Mouse (Mus musculus): ENCODE data around the gene Chmp1a. TPM values are rescaled to one million over a fixed set of nuclear protein-coding genes. Genes with fewer than 3 reads are reported as not detected.
"Not testable (repeated sequence)": the region's sequence is repeated elsewhere in the genome, so short reads cannot be mapped to it uniquely, and the experiment has no call there.

Chmp1a gene
- polyA plus RNA-seq, 1 experiment from 2014 or later: 95.1 TPM

DNA sequence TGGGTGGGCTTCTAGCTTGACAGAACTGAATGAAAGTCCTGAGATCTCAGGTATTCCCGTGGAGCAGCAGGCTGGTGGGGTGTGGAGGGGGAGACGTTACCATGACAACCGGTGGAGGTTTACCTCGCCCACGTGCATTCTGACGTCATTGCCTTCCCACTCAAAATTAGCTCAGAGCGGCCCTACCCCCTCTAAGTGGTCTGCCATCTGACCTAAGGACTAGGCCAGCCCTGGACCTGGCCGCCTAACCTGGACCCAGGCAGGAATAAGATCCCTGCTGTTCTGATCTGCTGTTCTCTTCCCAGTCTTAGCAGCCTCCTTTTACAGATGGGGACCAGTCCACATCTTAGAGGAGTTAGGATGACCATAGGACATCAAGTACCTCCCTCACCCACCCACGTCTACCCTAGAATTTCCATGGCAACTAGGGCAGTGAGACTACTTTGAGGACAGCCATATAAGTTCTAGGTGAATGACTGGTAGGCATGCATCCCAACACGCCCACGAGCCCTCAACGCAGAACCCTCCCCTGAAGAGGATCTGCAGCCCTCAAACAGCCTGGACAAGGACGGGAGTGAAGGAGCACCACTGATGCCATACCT, 22.5 kb upstream of the Chmp1a start:
- DNase-seq (ENCODE audit: low spot score) (no peak), ATAC-seq (ENCODE audit: insufficient number of reproducible peaks, low FRiP score, low TSS enrichment, low read depth) (no peak)
- H3K4me1 ChIP-seq (ENCODE audit: control insufficient read depth, insufficient read depth, low read length): peaks cover 7% of the 10 kb centered on the region; the same call in 1 of the 2 replicates
- H3K36me3 ChIP-seq (ENCODE audit: control insufficient read depth, insufficient read depth, low read length): no peaks in the 10 kb centered on the region
- peak overlapping the region; percentile 42 for H3K4me3 ChIP-seq (ENCODE audit: low read depth, low read length)
- peaks cover 22% of the 10 kb centered on the region for H3K27me3 ChIP-seq (ENCODE audit: control insufficient read depth, insufficient read depth, low read length)
- 37% methylated on average over 13 of the region's 13 CpGs for WGBS
- peak overlapping the region; percentile 24; the same call in 1 of the 2 replicates for H3K9ac ChIP-seq (ENCODE audit: low read length)
- H3K9me3 ChIP-seq (ENCODE audit: control insufficient read depth, low read length): no peaks in the 10 kb centered on the region
- no peak overlapping the region for H3K27ac ChIP-seq (replicated peaks; ENCODE audit: low read depth, low read length)
- H3K4me2 ChIP-seq (ENCODE audit: low read depth, severe bottlenecking): peak overlapping the region; percentile 80

DNA sequence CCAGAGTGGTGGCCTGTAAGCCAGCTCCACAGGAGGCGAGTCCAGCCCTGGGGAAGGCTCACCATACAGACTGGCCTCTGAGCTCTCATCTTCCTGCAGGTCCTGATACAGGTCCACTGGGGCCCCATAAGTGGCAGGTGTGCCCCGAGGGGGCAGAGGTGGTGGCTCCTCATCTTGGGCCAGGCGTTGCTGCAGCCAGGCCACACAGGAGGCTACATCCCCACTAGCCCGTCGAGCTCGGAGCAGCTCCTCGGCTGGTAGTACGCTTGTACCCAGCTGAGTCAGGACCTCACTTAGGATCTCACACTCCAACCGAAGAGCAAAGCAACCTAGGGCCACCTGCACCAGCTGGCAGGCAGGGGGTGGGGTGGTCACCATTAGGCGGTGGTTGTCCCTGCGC, 21.2 kb upstream of the Chmp1a start:
- no peak for DNase-seq (ENCODE audit: low spot score)
- H3K4me1 ChIP-seq (ENCODE audit: control insufficient read depth, insufficient read depth, low read length): peaks cover 7% of the 10 kb centered on the region; the same call in 1 of the 2 replicates
- no peak overlapping the region for H3K9ac ChIP-seq (ENCODE audit: low read length)
- H3K4me3 ChIP-seq (ENCODE audit: low read depth, low read length): no peak overlapping the region
- H3K27me3 ChIP-seq (ENCODE audit: control insufficient read depth, insufficient read depth, low read length): peaks cover 22% of the 10 kb centered on the region
- WGBS: 76% methylated on average over 11 of the region's 11 CpGs
- no peak overlapping the region for H3K4me2 ChIP-seq (ENCODE audit: low read depth, severe bottlenecking)
- ATAC-seq (ENCODE audit: insufficient number of reproducible peaks, low FRiP score, low TSS enrichment, low read depth): no peak
- H3K9me3 ChIP-seq (ENCODE audit: control insufficient read depth, low read length): no peaks in the 10 kb centered on the region
- no peak overlapping the region for H3K27ac ChIP-seq (replicated peaks; ENCODE audit: low read depth, low read length)
- no peaks in the 10 kb centered on the region for H3K36me3 ChIP-seq (ENCODE audit: control insufficient read depth, insufficient read depth, low read length)

DNA sequence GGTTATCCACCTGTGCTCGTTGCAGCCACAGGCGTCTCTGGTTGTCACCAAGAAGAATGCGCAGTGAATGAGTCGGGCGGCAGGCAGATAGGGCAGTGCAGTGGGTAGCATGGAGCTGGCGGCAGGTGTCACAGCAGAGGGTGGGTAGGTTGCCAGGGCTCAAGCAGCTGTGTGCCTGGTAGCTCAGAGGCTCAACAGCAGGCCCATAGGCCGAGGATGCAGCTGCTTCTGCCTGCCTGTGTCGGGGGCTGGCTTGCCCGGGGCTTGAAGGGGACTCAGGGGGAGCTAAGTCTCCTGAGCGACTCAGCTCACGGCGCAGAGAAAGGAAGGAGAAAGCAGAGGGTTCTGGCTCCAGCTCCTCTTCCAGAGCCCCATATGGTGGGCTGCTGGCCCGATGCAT, 20.7 kb upstream of the Chmp1a start:
- DNase-seq (ENCODE audit: low spot score) (no peak), ATAC-seq (ENCODE audit: insufficient number of reproducible peaks, low FRiP score, low TSS enrichment, low read depth) (no peak)
- Histone ChIP-seq H3K9me3 (ENCODE audit: control insufficient read depth, low read length) (no peaks in the 10 kb centered on the region), H3K4me3 (ENCODE audit: low read depth, low read length) (no peak overlapping the region), H3K4me1 (ENCODE audit: control insufficient read depth, insufficient read depth, low read length) (peaks cover 7% of the 10 kb centered on the region; the same call in 1 of the 2 replicates), H3K27me3 (ENCODE audit: control insufficient read depth, insufficient read depth, low read length) (peaks cover 22% of the 10 kb centered on the region), H3K4me2 (ENCODE audit: low read depth, severe bottlenecking) (no peak overlapping the region), H3K9ac (ENCODE audit: low read length) (no peak overlapping the region), H3K36me3 (ENCODE audit: control insufficient read depth, insufficient read depth, low read length) (0 out of 2 replicates have a peak, but pooled peaks cover 2% of the 10 kb centered on the region), H3K27ac (replicated peaks; ENCODE audit: low read depth, low read length) (no peak overlapping the region)
- WGBS: 63% methylated on average over 13 of the region's 13 CpGs

DNA sequence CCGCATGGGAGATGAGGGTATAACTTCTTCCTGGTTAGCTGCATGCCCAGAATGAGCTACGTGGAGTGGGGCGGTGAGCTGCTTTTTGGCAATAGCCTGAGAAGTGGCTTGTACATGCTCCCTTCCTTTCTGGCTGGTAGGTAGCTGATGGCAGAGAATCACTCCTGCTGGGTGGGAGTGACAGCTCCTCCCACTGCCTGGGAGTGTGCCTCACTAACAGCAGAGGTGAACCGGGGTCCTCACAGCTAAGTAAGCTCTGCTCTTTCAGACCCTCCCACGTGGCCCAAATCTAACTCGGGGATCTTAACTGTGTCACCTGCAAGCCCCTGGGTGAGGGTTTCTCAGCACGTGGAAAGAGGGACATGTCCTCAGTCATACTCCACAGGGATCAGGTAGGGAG, 20.0 kb upstream of the Chmp1a start:
- DNase-seq (ENCODE audit: low spot score) (no peak), ATAC-seq (ENCODE audit: insufficient number of reproducible peaks, low FRiP score, low TSS enrichment, low read depth) (no peak)
- Histone ChIP-seq H3K4me3 (ENCODE audit: low read depth, low read length) (no peak overlapping the region), H3K27ac (replicated peaks; ENCODE audit: low read depth, low read length) (no peak overlapping the region), H3K36me3 (ENCODE audit: control insufficient read depth, insufficient read depth, low read length) (0 out of 2 replicates have a peak, but pooled peaks cover 4% of the 10 kb centered on the region), H3K4me1 (ENCODE audit: control insufficient read depth, insufficient read depth, low read length) (peaks cover 7% of the 10 kb centered on the region; the same call in 1 of the 2 replicates), H3K9me3 (ENCODE audit: control insufficient read depth, low read length) (no peaks in the 10 kb centered on the region), H3K4me2 (ENCODE audit: low read depth, severe bottlenecking) (no peak overlapping the region), H3K27me3 (ENCODE audit: control insufficient read depth, insufficient read depth, low read length) (peaks cover 22% of the 10 kb centered on the region), H3K9ac (ENCODE audit: low read length) (no peak overlapping the region)
- 21% methylated on average over 7 of the region's 7 CpGs for WGBS

DNA sequence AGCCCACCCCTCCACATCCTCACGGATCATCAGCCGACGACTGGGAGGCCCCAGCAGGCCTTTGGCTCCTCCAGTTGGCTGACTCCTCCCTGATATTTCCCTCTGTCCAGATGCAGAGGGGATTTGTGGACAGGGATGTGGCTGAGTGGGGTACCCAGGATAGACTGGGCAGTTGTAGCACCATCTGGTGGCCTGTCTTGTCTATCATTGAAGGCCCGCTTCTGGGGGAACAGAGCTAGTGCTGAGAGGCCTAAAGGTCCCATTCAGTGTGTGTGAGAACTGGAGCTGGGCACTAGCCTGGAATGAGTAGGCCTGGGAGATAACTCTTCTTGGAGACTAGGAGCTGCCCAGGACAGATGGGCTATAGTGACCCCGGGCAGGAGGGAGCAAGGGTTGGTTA, 19.2 kb upstream of the Chmp1a start:
- Histone ChIP-seq H3K9me3 (ENCODE audit: control insufficient read depth, low read length) (no peaks in the 10 kb centered on the region), H3K27me3 (ENCODE audit: control insufficient read depth, insufficient read depth, low read length) (peaks cover 22% of the 10 kb centered on the region), H3K4me1 (ENCODE audit: control insufficient read depth, insufficient read depth, low read length) (peaks cover 7% of the 10 kb centered on the region; the same call in 1 of the 2 replicates), H3K36me3 (ENCODE audit: control insufficient read depth, insufficient read depth, low read length) (0 out of 2 replicates have a peak, but pooled peaks cover 4% of the 10 kb centered on the region), H3K4me2 (ENCODE audit: low read depth, severe bottlenecking) (no peak overlapping the region), H3K27ac (replicated peaks; ENCODE audit: low read depth, low read length) (no peak overlapping the region), H3K9ac (ENCODE audit: low read length) (no peak overlapping the region), H3K4me3 (ENCODE audit: low read depth, low read length) (no peak overlapping the region)
- ATAC-seq (ENCODE audit: insufficient number of reproducible peaks, low FRiP score, low TSS enrichment, low read depth): no peak
- DNase-seq (ENCODE audit: low spot score): no peak
- 59% methylated on average over 5 of the region's 5 CpGs for WGBS

DNA sequence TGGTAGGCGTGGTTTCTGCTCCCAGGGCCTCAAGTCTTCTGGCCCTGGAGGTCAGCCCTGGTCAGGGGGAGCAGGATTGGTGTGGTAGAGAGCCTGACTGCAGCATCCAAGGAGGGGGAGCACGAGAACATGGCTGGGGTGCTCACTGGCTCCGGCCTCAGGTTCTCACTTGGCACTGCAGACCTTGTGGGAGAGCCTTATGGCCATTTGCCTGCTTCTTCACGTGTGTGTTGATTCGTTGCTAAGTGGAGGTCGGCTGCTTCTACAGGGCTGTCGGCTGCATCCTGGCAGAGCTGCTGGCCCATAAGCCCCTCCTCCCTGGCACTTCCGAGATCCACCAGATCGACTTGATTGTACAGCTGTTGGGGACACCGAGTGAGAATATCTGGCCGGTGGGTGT, 17.8 kb upstream of the Chmp1a start:
- not testable (repeated sequence) for H3K4me3 ChIP-seq (ENCODE audit: low read depth, low read length); H3K27ac ChIP-seq (replicated peaks; ENCODE audit: low read depth, low read length); H3K4me1 ChIP-seq (ENCODE audit: control insufficient read depth, insufficient read depth, low read length); H3K4me2 ChIP-seq (ENCODE audit: low read depth, severe bottlenecking); DNase-seq (ENCODE audit: low spot score); ATAC-seq (ENCODE audit: insufficient number of reproducible peaks, low FRiP score, low TSS enrichment, low read depth); H3K9me3 ChIP-seq (ENCODE audit: control insufficient read depth, low read length); H3K9ac ChIP-seq (ENCODE audit: low read length); H3K36me3 ChIP-seq (ENCODE audit: control insufficient read depth, insufficient read depth, low read length)
- peaks cover 16% of the 10 kb centered on the region for H3K27me3 ChIP-seq (ENCODE audit: control insufficient read depth, insufficient read depth, low read length)
- 83% methylated on average over 9 of the region's 11 CpGs for WGBS

DNA sequence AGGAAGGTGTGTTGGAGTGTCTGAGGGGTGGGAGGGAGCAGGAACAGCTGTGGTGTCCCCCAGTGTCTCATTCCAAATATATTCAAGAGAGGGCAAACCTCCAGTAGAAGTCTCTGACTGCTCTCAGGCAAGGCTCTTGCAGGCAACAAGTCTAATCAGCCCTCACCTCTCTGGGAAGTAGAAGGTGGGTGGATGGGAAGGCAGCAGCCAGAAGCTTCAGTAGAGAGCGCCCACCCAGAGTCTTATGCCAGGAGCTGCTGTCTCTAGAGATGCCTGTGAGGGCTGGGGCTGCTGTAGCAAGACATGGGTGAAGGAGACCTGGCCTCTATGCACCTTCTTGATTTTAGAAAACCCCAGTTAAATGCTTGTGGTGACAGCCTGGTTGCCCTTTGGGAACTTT, 15.9 kb upstream of the Chmp1a start:
- no peak for ATAC-seq (ENCODE audit: insufficient number of reproducible peaks, low FRiP score, low TSS enrichment, low read depth)

DNA sequence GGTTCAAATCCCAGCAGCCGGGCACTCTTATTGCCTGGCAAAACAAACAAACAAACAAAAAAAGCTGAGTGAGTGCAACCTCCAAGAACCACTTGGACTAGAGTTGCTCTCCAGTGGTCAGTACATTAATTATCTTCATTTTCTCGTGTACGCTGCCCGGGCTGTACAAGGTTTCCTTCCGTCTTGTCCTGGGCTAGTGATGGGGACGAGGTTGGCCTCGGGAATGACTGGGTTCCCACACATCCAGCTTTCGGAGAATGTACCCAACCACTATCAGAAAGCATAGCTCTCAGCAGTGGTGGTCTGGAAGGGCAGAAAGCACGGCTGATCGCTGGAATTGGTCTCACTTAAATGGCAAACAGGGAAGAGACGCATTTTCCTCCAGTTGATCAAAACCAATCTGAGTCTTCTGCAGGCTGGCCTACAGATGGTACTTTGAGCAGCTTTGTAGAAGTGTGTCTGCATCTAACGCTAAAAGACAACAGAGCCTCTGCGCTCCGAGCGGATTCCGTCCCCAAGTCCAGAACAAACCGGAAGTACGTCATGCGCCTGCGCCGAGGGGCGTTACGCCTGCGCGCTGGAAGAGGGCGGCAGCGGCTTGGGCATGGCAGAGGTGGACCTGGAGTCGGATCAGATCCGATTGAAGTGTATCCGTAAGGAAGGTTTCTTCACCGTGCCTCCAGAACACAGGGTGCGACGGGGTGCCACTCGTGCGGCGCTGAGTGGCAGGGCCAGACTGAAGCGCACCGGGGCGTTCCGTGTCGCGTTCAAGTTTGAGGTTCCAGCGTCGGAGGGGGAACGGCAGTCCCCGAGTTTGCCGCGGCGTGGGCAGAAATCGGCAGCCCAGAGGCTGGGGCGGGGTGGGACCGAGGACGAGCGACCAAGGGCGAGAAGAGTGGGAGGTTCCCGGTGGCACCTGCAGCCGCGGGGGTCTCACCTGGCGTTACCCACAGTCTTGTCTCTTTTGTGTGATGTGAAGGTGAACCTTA, 12.0 kb upstream of the Chmp1a start, which contains the start of gene Cdk10:
Cdk10 (plus strand) TSS at position 565 of the 989 bp plus-strand sequence.
- ATAC-seq (ENCODE audit: insufficient number of reproducible peaks, low FRiP score, low TSS enrichment, low read depth): peak; percentile 79
- Histone ChIP-seq H3K27ac (replicated peaks; ENCODE audit: low read depth, low read length) (peak within 1 kb of the TSS; percentile 72), H3K4me1 (ENCODE audit: control insufficient read depth, insufficient read depth, low read length) (peaks cover 9% of the 10 kb centered on the region; the same call in 1 of the 2 replicates), H3K27me3 (ENCODE audit: control insufficient read depth, insufficient read depth, low read length) (no peaks in the 10 kb centered on the region; the same call in 1 of the 2 replicates), H3K4me3 (ENCODE audit: low read depth, low read length) (peak within 1 kb of the TSS; percentile 91), H3K9ac (ENCODE audit: low read length) (peak within 1 kb of the TSS; percentile 90), H3K9me3 (ENCODE audit: control insufficient read depth, low read length) (no peaks in the 10 kb centered on the region), H3K4me2 (ENCODE audit: low read depth, severe bottlenecking) (peak within 1 kb of the TSS; percentile 83), H3K36me3 (ENCODE audit: control insufficient read depth, insufficient read depth, low read length) (0 out of 2 replicates have a peak, but pooled peaks cover 4% of the 10 kb centered on the region)
- peak; percentile 94 for DNase-seq (ENCODE audit: low spot score)
- 3% methylated on average over 59 of the region's 59 CpGs for WGBS

More for the DNA sequence above, 15.9 kb upstream of the Chmp1a start:
- Histone ChIP-seq H3K9me3 (ENCODE audit: control insufficient read depth, low read length) (no peaks in the 10 kb centered on the region), H3K9ac (ENCODE audit: low read length) (no peak overlapping the region), H3K27me3 (ENCODE audit: control insufficient read depth, insufficient read depth, low read length) (no peaks in the 10 kb centered on the region), H3K4me2 (ENCODE audit: low read depth, severe bottlenecking) (no peak overlapping the region), H3K4me3 (ENCODE audit: low read depth, low read length) (no peak overlapping the region), H3K36me3 (ENCODE audit: control insufficient read depth, insufficient read depth, low read length) (0 out of 2 replicates have a peak, but pooled peaks cover 4% of the 10 kb centered on the region), H3K4me1 (ENCODE audit: control insufficient read depth, insufficient read depth, low read length) (peaks cover 9% of the 10 kb centered on the region; the same call in 1 of the 2 replicates), H3K27ac (replicated peaks; ENCODE audit: low read depth, low read length) (no peak overlapping the region)
- WGBS: 90% methylated on average over 1 of the region's 1 CpGs
- DNase-seq (ENCODE audit: low spot score): no peak

All from limb, embryonic 11.5 days (tissue).